ENCODE assay signal across 31 mouse cellular contexts in the genomic region with DNA sequence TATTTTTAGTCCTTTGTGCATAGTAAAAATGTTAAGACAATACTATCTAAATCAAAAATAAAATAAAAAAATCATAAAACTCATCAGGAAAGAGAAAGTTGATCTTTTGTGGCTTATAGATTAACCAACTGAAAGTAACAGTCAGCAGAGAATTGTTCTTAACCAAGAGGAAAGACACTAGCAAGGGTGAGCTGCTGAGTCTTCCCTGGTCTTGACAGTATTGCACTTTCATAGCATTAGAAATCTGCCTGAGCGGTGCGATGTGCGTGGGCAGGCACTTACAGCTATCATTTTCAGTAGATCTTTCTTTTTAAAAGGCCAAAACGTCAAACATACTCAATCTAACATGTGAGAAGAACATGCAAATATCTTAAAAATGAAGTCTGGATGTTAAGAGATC. TPM values are rescaled to one million over a fixed set of nuclear protein-coding genes. Genes with fewer than 3 reads are reported as not detected.
DNase-seq lines count a peak whose midpoint lies in the region; ATAC-seq and TF ChIP-seq lines count a peak whose summit lies in the region.
"Had no signal": no experiment of that assay in that cellular context is flagged by ENCODE, and none has a peak within 500 bp of the region (broad histone marks: within the 10 kb centered on the region; RNA-seq: fewer than 3 reads in every experiment).

No protein-coding gene starts in this region.

- TF ChIP-seq CTCF in layer of hippocampus, adult 2 months (conservative IDR thresholded peaks at IDR 0.05), result no peak

- H3K4me2 ChIP-seq in liver, embryonic 15.5 days, result peak overlapping the region; percentile 42
- no peak overlapping the region for H3K4me2 ChIP-seq in heart, embryonic 12.5 days
- H3K4me2 ChIP-seq: embryonic facial prominence, embryonic 15.5 days; forebrain, embryonic 12.5 days; heart, embryonic 13.5 days; hindbrain, embryonic 15.5 days; limb, embryonic 13.5 days; midbrain, embryonic 13.5 days; neural tube, embryonic 13.5 days had no signal

- no peaks in the 10 kb centered on the region for H3K9me3 ChIP-seq in liver, embryonic 15.5 days (replicated peaks)
- H3K9me3 ChIP-seq in heart, embryonic 12.5 days (replicated peaks), result no peaks in the 10 kb centered on the region
- H3K9me3 ChIP-seq: embryonic facial prominence, embryonic 10.5 days; embryonic facial prominence, embryonic 15.5 days; forebrain, embryonic 12.5 days; heart, embryonic 13.5 days; hindbrain, embryonic 10.5 days; hindbrain, embryonic 15.5 days; limb, embryonic 13.5 days; midbrain, embryonic 13.5 days; neural tube, embryonic 13.5 days had no signal

- no peak for ATAC-seq in liver, embryonic 15.5 days (ENCODE audit: insufficient read depth)
- no peak for ATAC-seq in heart, embryonic 12.5 days (ENCODE audit: insufficient number of reproducible peaks, low FRiP score)
- ATAC-seq: midbrain, embryonic 13.5 days had no signal

- H3K27me3 ChIP-seq in liver, embryonic 15.5 days, result no peaks in the 10 kb centered on the region
- no peaks in the 10 kb centered on the region for H3K27me3 ChIP-seq in heart, embryonic 12.5 days (replicated peaks)
- H3K27me3 ChIP-seq: embryonic facial prominence, embryonic 15.5 days; forebrain, embryonic 12.5 days; heart, embryonic 13.5 days; hindbrain, embryonic 15.5 days; limb, embryonic 13.5 days; midbrain, embryonic 13.5 days; neural tube, embryonic 13.5 days had no signal

- WGBS in liver, embryonic 15.5 days (ENCODE audit: insufficient replicate concordance), result 83% methylated on average over 4 of the region's 4 CpGs
- 77% methylated on average over 4 of the region's 4 CpGs for WGBS in heart, embryonic 12.5 days

- peaks cover 25% of the 10 kb centered on the region for H3K4me1 ChIP-seq in liver, embryonic 15.5 days (replicated peaks)
- 0 out of 2 replicates have a peak, but pooled peaks cover 3% of the 10 kb centered on the region for H3K4me1 ChIP-seq in heart, embryonic 12.5 days (replicated peaks)
- H3K4me1 ChIP-seq: forebrain, embryonic 12.5 days; hindbrain, embryonic 10.5 days; midbrain, embryonic 13.5 days; neural tube, embryonic 13.5 days had no signal

- no peak overlapping the region; the same call in 1 of the 2 replicates for H3K4me3 ChIP-seq in liver, embryonic 15.5 days (replicated peaks)
- H3K4me3 ChIP-seq in layer of hippocampus, adult 2 months, result no peak overlapping the region
- H3K4me3 ChIP-seq in heart, embryonic 12.5 days, result no peak overlapping the region
- H3K4me3 ChIP-seq: embryonic facial prominence, embryonic 10.5 days; embryonic facial prominence, embryonic 15.5 days; forebrain, embryonic 12.5 days; heart, embryonic 13.5 days; hindbrain, embryonic 10.5 days; hindbrain, embryonic 15.5 days; left cerebral cortex, adult 2 months; limb, embryonic 13.5 days; midbrain, embryonic 13.5 days; neural tube, embryonic 13.5 days had no signal

- no peak overlapping the region for H3K9ac ChIP-seq in liver, embryonic 15.5 days
- no peak overlapping the region for H3K9ac ChIP-seq in heart, embryonic 12.5 days
- H3K9ac ChIP-seq: embryonic facial prominence, embryonic 15.5 days; forebrain, embryonic 12.5 days; heart, embryonic 13.5 days; hindbrain, embryonic 15.5 days; limb, embryonic 13.5 days; midbrain, embryonic 13.5 days; neural tube, embryonic 13.5 days had no signal

- peak overlapping the region; percentile 78 for H3K27ac ChIP-seq in liver, embryonic 15.5 days (replicated peaks)
- H3K27ac ChIP-seq in layer of hippocampus, adult 2 months, result no peak overlapping the region
- H3K27ac ChIP-seq in heart, embryonic 12.5 days (ENCODE audit: poor library complexity, severe bottlenecking), result no peak overlapping the region
- H3K27ac ChIP-seq: embryonic facial prominence, embryonic 10.5 days; embryonic facial prominence, embryonic 15.5 days; forebrain, embryonic 12.5 days; heart, embryonic 13.5 days; hindbrain, embryonic 10.5 days; hindbrain, embryonic 15.5 days; left cerebral cortex, adult 2 months; limb, embryonic 13.5 days; macrophage; midbrain, embryonic 13.5 days; neural tube, embryonic 13.5 days had no signal

- no peaks in the 10 kb centered on the region; the same call in 1 of the 2 replicates for H3K36me3 ChIP-seq in liver, embryonic 15.5 days (replicated peaks)
- H3K36me3 ChIP-seq in heart, embryonic 12.5 days, result peaks cover 16% of the 10 kb centered on the region; the same call in 1 of the 2 replicates

- DNase-seq in CD4-positive helper T cell, adult 2 months (ENCODE audit: low read depth, low spot score), result peak; percentile 34
- peak; percentile 53 for DNase-seq in CD4-positive, CD25-positive, alpha-beta regulatory T cell, adult 2 months (ENCODE audit: low read depth, low spot score)
- DNase-seq in induced T-regulatory cell, adult 2 months (ENCODE audit: low read depth), result peak; percentile 50
- DNase-seq in layer of hippocampus, adult 2 months (ENCODE audit: low spot score in 2 of 2), result no peak
- DNase-seq in spleen, adult 18-20 months, result no peak
- DNase-seq: adrenal gland, postnatal 25 days; B cell, adult 2 months; cerebellum, adult 18-20 months; cerebellum, postnatal 14 days; gastrocnemius, postnatal 14 days; heart, adult 11 months; heart, postnatal 10 days; kidney, postnatal 25 days; lung, adult 2 months; lung, postnatal 10 days; right cerebral cortex, postnatal 25 days; thymus, adult 18-20 months; thymus, postnatal 25 days had no signal

RNA-seq across cellular contexts. Expression of gene Vezt, which starts 14.6 kb away (rescaled TPM):
- polyA plus RNA-seq in liver, embryonic 15.5 days (2015; fragmentation: Nextera tagmentation; extraction: Ambion mirVana), result 11.8 and 12.9 TPM in 2 replicates
- 10 to 100 TPM; 58.6 to 69.4 TPM for total RNA-seq in layer of hippocampus, adult 2 months (2021)
- 29.4 and 30.5 TPM in 2 replicates for polyA plus RNA-seq in heart, embryonic 12.5 days (2016; fragmentation: Nextera tagmentation; extraction: Ambion mirVana)

RNA-seq across cellular contexts. Expression of gene Fgd6, which starts 14.7 kb away (rescaled TPM):
- polyA plus RNA-seq in liver, embryonic 15.5 days (2015; fragmentation: Nextera tagmentation; extraction: Ambion mirVana), result 2.8 and 3.2 TPM in 2 replicates
- 10 to 100 TPM; 10.6 to 12.3 TPM for total RNA-seq in layer of hippocampus, adult 2 months (2021)
- 3.7 and 4.0 TPM in 2 replicates for polyA plus RNA-seq in heart, embryonic 12.5 days (2016; fragmentation: Nextera tagmentation; extraction: Ambion mirVana)

Comparison
In these comparisons a context has a peak if more than half of its experiments do, and no peak if none do; other contexts are left out.
1. DNase-seq: peak in CD4-positive helper T cell, adult 2 months (single experiment), CD4-positive, CD25-positive, alpha-beta regulatory T cell, adult 2 months (single experiment) and induced T-regulatory cell, adult 2 months (single experiment); none in layer of hippocampus, adult 2 months (0 of 2) and spleen, adult 18-20 months (0 of 2).